Mouse (Mus musculus): ENCODE measurements around the gene Slc22a4.
A peak's percentile ranks its signal among the peaks of the same experiment; 100 is the strongest.
"Not testable (repeated sequence)": the region's sequence is repeated elsewhere in the genome, so short reads cannot be mapped to it uniquely, and the experiment has no call there.

Gene Slc22a4

DNA sequence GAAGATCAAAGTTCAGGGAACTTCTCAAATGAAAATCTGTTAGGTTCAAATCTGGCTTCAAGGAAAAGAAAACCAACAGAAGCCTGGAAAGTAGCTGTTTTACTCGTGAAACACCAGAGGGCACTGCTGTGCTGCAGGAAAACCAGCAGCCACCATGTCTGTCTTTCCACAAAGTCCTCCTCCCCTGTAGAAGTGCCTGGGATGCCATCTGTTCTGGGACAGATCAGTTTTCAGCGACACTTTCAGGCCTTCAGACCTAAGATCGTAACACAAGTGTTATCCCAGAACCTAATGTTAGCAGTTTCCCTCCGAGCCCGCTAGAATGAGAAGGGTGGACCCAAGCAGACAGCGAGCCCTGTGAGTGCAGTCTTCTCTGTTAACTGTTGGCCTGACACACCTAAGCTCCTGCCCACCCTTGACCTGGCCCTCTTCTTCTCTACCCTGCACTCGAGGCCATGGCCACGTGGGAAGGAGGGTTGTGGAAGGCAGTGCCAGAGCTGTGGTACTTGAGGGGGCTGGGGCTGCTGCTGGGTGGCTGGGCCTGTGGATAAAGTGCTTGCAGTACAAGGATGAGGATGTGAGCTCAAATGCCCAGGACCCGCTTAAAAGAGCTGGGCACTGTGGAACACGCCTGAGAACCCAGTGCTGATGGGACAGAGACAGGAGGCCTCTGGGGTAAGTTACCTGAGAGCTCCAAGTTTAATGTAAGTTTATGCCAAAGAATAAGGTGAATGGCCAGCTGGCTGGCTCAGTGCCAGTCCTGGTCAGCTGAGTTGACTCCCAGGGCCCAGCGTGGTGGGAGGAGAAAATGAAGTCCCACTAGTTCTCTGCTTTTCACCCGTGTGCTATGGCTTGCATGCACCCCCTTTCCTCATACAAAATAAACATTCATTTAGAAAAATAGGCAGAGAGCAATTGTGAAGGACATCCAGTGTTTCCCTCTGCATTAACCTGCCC, 24.9 kb downstream of the Slc22a4 start:
- DNase-seq = peak; percentile 65

DNA sequence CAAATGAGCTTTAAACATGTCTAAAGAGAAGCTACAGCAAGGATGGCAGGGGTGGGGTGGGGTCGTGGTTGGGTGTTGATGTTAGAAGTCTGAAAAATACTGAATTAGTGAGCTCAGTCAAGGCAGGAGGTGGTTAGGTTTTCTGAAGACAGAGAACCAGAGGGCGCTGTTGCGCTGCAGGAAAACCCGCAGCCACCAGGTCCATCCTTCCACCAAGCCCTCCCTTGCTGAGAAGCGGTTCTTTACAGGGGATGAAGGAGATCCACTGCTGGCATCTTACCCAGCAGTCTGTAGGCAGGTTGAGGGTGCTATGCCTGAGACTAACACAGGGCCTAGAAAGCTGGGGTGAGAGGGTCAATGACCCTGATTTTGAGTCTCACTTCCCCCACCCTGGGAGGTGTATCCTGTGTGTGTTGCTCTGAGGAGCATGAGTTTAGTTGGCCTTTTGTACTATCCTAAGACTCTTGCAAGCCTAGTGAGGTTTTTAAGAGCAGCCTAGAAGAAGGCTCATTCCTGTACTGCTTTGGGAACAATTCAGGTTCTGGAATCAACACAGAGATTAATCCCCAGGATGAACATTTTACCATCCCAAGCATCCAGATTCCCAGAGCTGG, 25.6 kb downstream of the Slc22a4 start:
- peak; percentile 79 for DNase-seq

DNA sequence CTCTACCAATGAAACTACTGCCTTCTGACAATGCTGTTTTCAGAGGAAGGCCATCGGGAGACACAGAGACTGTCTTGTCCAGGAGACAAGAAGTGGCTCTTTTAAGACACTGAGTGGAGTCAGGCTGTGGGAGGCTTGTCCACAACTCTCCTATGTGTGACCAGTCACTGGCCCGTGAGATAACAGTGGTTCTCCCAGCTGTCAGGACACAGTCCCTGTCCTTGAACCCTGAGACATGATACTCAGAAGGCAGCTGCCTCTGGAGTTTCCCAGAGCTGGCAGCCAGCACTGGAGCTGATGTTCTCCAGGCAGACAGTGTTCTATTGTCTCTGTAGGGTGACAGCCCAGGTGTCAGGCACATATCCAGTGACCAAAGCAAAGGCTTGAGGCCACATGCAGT, 30.2 kb downstream of the Slc22a4 start:
- DNase-seq = no peak

DNA sequence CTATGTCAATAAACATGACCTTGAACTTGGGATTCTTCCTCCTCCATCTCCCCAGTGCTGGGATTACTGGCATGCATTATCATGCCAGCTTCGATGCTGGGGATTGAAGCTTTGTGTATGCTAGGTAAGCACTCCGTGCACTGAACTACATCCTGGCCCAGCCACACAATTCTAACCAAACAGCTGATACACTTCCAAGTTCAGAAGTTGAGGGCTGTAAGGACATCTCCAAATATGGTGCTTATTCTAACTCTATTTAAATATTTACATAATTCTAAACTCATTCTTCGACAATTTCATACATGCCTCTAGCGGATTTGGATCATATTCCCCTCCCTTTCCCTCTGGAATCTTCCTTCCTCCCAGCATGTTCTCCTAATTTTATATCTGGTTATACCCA, 35.6 kb downstream of the Slc22a4 start:
- no peak for DNase-seq

DNA sequence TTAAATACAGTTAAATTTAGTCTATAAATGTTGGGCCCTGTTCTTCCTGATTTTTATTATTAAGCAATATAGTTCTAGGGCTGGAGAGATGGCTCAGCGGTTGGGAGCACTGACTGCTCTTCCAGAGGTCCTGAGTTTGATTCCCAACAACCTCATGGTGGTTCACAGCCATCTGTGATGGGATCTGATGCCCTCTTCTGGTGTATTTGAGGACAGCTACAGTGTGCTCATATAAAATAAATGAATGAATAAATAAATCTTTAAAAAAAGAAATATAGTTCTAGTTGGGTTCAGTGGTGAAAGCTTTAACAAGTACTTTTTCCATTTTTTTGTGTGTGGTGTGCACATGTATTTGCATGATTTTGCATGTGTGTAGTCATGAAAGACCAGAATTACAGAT, 38.7 kb downstream of the Slc22a4 start:
- DNase-seq = no peak

DNA sequence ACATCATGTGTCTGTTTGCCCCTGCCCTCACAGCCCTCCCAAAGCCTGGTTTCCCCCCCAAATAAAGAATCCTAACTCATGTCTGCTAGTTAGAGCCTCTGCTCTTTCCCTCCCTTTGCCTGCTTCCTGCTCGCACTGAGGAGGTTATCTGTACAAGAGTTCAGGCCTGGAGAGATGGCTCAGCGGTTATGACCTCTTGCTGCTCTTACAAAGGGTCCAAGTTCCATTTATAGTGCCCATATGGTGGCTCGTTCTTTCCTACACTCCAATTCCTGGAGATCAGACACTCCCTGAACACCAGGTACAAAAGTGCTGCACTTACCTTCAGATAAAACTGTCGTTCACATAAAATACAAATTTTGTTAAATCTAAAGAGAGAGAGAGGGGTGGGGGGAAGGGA, 39.8 kb downstream of the Slc22a4 start:
- no peak for DNase-seq

DNA sequence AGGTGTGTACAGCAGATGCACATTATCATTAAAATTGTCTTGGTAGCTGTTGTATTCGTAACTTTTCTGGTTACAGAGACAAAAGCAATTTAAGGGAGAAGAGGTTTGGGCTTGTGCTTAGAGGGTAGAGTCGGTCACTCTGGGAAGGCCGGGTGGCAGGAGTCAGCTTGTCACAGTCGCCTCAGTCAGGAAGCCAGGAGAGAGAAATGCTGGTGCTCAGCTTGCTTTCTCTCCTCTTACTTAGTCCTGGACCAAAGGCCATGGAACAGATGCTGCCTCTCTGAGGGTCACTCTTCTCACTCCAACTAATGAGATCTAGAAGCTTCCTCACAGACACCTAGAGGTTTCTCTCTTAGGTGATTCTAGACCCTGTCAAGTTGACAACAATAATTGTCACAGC, 46.5 kb downstream of the Slc22a4 start:
- no peak for DNase-seq

DNA sequence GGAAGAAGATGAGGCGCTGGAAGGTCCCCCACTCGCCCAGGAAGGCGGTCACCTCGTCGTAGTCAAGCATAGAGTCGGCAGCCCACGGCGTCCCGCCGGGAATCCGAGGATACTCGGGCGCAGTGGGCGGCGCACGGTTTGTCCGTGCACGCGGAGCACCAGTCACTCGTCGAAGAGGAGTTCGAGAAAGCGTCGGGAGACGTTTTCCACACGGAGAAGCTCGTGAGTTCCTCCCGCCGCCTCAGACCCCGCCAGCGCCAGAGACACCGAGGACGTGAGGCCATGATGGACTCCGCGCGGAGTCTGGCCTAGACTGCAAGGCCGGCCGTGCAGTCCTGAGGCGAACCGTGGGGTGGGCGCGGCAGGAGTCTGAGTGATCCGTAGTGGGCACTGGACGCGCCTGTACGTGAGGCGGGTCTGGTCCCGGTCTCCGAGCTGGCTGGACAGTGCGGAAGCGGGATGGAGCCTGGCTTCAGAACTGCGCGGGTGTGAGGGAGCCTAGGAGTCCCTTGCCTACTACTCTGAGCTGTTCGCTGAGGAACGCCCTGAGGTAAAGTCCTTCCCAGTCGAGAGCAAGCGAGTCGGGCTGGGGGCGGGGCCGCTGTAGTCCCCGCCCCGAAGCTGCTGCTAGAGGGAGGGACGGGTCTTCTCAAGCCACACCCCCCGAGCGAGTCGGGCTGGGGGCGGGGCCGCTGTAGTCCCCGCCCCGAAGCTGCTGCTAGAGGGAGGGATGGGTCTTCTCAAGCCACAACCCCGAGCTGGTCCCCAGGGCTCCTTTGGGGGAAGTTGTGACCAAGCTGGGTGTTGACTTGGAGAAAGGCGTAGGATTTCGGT, 47.9 kb downstream of the Slc22a4 start, which contains the start of gene Slc22a21:
Slc22a21 (minus strand) TSS at position 545 of the 834 bp plus-strand sequence.
- DNase-seq = peak; percentile 59

DNA sequence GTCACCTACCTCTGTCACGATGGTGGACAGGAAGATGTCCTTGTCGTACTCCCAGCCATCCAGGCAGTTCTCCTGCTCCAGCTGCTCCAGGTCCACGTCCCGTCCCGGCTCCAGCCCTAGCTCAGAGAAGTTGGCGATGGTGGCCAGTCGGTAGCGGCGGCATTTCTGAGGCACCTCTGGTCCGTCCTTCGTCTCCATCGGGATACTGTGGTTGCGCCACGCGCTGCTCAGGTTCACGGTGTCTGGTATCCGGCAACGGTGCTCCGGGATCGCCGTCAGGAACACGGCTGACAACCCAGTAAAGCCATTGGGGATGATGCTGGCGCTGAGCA, 48.5 kb downstream of the Slc22a4 start:
- DNase-seq = not testable (repeated sequence)

DNA sequence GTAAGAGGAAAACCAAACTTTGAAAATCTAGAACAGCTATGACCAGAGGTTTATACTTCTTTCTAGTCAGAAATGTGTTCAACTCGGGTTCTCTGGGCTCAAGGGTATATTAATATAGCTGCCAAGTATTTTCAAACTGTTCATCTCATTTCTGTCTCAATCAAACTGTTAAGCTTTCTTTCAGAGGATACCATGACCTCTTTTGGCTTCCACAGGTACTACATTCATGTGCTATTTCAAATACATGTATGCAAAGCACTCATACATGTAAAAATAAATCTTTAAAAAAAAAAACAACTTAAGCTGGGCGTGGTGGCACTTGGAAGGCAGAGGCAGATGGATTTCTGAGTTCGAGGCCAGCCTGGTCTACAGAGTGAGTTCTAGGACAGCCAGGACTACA, 50.2 kb downstream of the Slc22a4 start:
- no peak for DNase-seq

DNA sequence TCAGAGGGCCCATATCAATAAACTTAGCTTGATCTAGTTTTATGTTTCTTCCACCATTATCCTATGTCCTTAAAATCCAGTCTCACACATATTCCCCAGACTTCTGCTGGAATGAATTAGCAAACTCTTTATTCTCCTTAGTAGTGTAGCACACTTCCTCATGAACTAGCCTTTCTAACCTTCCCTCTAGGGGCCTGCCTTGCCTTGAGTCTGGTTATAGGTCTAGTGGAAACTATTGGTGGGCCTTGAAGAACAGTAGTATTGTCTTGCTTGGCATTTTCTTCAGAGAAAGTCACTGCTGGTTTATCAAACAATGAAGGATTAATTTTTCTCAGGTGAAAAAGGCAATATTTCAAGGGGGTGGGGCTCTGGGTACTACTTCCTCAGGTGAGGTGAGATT, 52.3 kb downstream of the Slc22a4 start:
- DNase-seq = no peak

DNA sequence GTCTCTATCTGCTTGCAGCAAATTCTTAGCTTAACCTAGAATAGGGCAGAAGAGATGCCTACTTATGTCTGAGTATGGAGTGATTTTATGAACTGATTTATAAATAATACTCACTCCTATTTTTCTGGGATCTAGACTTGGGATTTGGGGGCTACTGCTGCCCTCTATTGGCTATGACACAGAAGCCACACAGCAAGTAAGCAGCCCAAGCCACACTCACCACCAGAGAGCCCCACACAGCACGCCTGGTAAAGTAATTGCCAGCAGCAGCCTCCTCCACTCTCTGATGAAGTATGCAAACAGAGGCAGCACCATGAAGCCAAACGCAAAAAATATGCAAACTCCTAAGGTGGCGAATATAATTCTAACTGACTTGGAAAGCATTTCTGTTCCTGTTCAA, 68.9 kb downstream of the Slc22a4 start:
- peak; percentile 7 for DNase-seq

DNA sequence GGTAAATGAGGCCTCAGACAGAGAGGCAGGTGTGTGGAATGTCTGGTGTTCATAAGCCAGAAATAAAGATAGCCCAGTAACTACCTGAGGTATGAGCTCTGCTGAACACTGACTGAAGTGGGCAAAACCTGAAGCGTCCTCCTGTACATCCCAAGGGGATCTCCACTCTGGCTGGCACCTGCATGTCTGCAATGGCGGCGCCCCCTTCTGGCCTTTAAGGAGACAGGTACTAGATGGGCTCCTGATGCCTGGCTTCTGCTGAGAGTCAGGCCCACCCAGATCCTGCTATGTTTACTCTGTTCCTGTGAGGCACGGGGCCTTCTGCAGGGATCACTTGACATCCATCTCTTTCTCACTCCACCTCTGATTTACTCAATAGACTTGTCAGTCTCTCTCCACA, 69.7 kb downstream of the Slc22a4 start:
- DNase-seq = peak; percentile 30

DNA sequence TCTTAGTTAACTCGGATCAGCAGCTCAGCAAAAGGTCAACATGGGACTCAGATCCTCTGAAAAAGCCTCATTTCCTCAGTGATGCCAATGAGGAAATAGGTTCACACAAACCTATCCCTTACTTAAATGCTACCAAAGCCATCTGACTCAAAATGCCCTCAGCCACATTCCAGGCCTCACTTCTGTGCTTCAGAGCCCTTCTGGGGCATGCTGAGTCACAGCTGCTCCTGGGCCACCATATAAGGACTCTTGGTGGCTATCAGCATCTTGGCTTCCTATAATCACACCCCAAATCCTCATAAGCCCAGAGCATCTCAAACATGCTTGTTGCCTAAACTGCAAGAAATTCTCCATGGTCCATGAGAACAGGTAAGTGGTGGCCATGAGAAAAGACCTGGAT, 71.3 kb downstream of the Slc22a4 start:
- DNase-seq = no peak

DNA sequence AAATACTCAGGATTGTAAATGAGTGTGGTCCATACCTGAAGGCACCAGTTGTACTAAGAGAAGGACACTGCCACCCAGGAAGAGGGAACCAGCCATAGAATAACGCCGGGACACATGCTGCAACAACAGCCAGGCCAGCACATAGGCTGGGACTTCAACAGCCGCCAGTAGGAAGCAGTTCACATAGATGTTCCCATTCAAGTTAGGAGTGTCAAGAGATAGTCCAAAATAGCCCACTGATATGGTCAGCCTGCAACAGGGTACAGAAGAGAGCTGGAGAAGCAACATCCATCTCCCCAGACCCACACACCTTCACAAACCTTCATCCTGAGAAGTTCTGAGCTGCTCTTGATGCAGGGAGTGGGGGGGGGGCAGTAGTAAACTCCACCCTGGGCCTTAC, 73.2 kb downstream of the Slc22a4 start:
- DNase-seq = no peak

DNA sequence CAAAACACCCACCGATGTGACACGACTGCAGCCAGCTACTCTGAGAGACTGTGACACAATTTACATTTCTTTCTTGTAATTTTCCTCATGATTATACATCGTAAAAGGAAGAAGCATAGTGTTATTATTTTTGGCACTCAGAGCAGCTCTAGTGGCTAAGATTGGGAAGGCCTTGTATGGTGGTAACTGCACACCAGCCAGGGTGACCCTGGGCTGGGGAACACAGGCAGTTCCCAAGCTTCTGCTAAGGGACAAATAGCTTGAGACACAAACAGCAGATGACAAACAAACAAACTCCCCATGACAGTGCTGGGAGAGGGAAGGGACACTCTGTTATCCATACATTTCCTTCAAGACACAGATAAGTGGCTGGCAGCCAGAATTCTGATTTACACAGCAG, 77.8 kb downstream of the Slc22a4 start:
- not testable (repeated sequence) for DNase-seq
